Mouse (Mus musculus) midbrain, embryonic 14.5 days (tissue): ENCODE measurements around the gene Tcam1. TPM values are rescaled to one million over a fixed set of nuclear protein-coding genes. Genes with fewer than 3 reads are reported as not detected.

ENCODE experiments used
- ATAC-seq: fragments of 200-750 bp; cut with Nextera tagmentation; 2 replicates; pipeline ENCODE4 v1.8.0; 2017; ENCODE audit warnings: moderate number of reproducible peaks, moderate library complexity; ENCODE audit not compliant: low FRiP score, low TSS enrichment
- DNase-seq: peaks from one replicate; pipeline ENCODE4 v3.0.0-alpha.2; 2015
- H3K27ac ChIP-seq: fragments of 300-500 bp; sonication (generic); replicated peaks from 2 replicates; pipeline ENCODE4 v1.5.1; 2014; ENCODE audit warnings: mild to moderate bottlenecking, low read depth, low read length, moderate library complexity
- H3K27me3 ChIP-seq: fragments of 300-500 bp; sonication (generic); 2 replicates; pipeline ENCODE4 v1.6.1; 2014; ENCODE audit warnings: low read length, control low read depth, mixed read lengths; ENCODE audit not compliant: control insufficient read depth, insufficient read depth
- H3K36me3 ChIP-seq: fragments of 300-500 bp; sonication (generic); 2 replicates; pipeline ENCODE4 v1.6.1; 2014; ENCODE audit warnings: low read length, control low read depth; ENCODE audit not compliant: control insufficient read depth, insufficient read depth
- H3K4me1 ChIP-seq: fragments of 300-500 bp; sonication (generic); 2 replicates; pipeline ENCODE4 v1.6.1; 2014; ENCODE audit warnings: mild to moderate bottlenecking, antibody characterized with exemption, low read length, control low read depth; ENCODE audit not compliant: control insufficient read depth, insufficient read depth
- H3K4me2 ChIP-seq: fragments of 300-500 bp; sonication (generic); 2 replicates; pipeline ENCODE4 v1.6.1; 2014; ENCODE audit warnings: mild to moderate bottlenecking, low read length, moderate library complexity
- H3K4me3 ChIP-seq: fragments of 300-500 bp; sonication (generic); replicated peaks from 2 replicates; pipeline ENCODE4 v1.5.1; 2014; ENCODE audit warnings: low read depth, low read length
- H3K9ac ChIP-seq: fragments of 300-500 bp; sonication (generic); replicated peaks from 2 replicates; pipeline ENCODE4 v1.6.1; 2014; ENCODE audit warnings: mild to moderate bottlenecking, low read length, moderate library complexity
- H3K9me3 ChIP-seq: fragments of 300-500 bp; sonication (generic); 2 replicates; pipeline ENCODE4 v1.6.1; 2016; ENCODE audit warnings: low read length, control low read depth, mixed read lengths; ENCODE audit not compliant: control insufficient read depth
- WGBS: fragments of 180-500 bp; shearing (Covaris S2); extraction: QIAGEN DNeasy Blood & Tissue Kit; methylation state at CpG from one replicate; pipeline ENCODE4 v1.1.7; 2014; 5-methylcytosine and 5-hydroxymethylcytosine counted together
- polyA plus RNA-seq: library from polyadenylated mRNA; unstranded; fragments of >200 nt; fragmentation: Nextera tagmentation; extraction: Ambion mirVana; gene quantifications from 2 replicates; pipeline ENCODE4 v1.2.1, GENCODE M21; 2014

The Tcam1 gene
- polyA plus RNA-seq, 1 experiment from 2014 or later = 0.12 TPM

DNA sequence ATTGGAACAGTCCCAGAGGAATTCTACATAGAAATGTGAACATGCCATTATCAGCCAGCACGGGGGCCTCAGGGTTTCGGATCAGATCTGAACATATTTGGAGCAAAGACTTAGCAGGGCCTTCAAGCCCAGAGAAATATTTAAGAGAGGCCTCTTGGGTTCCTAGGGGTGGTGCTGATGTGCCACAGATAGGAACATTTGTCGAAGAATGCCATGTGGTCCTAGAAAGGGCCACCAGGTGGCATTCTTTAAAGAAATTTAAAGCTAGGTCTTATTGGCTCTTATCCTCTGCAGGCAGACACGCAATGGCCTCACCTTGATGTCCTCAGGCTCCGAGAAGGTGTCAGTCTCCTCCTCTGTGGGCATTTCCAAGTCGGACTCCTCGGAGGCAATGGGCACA, 53.2 kb downstream of the Tcam1 start:
- WGBS = 72% methylated on average over 7 of the region's 7 CpGs
- Histone ChIP-seq H3K36me3 (no peaks in the 10 kb centered on the region), H3K9ac (no peak overlapping the region), H3K4me3 (no peak overlapping the region), H3K9me3 (no peaks in the 10 kb centered on the region), H3K4me1 (no peaks in the 10 kb centered on the region), H3K27ac (no peak overlapping the region), H3K27me3 (no peaks in the 10 kb centered on the region), H3K4me2 (no peak overlapping the region)
- DNase-seq = peak; percentile 47
- ATAC-seq = no peak

DNA sequence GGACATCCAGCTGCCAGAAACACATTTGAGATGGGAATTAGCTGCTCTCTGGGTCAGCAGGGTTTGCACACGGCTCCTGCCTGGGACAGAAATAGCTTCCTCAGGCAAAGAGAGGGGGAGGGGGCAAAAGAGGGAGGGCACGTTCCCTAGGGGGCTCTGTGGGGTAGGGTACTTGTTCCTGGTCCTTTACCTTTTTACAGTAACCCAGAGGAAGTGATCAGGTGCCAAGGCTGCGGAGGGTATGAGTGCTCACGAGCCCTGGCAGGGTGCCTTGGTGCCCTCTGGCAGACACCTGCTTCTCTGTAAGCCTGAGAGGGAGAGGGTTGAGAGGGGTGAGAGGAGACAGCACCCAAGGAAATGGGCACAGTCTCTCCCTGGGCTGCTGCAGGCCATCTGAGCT, 56.0 kb downstream of the Tcam1 start:
- Histone ChIP-seq H3K4me3 (no peak overlapping the region), H3K9me3 (no peaks in the 10 kb centered on the region), H3K9ac (no peak overlapping the region), H3K27me3 (no peaks in the 10 kb centered on the region), H3K27ac (no peak overlapping the region), H3K4me1 (no peaks in the 10 kb centered on the region), H3K4me2 (no peak overlapping the region), H3K36me3 (no peaks in the 10 kb centered on the region)
- DNase-seq = no peak
- 66% methylated on average over 4 of the region's 4 CpGs for WGBS
- ATAC-seq = no peak

DNA sequence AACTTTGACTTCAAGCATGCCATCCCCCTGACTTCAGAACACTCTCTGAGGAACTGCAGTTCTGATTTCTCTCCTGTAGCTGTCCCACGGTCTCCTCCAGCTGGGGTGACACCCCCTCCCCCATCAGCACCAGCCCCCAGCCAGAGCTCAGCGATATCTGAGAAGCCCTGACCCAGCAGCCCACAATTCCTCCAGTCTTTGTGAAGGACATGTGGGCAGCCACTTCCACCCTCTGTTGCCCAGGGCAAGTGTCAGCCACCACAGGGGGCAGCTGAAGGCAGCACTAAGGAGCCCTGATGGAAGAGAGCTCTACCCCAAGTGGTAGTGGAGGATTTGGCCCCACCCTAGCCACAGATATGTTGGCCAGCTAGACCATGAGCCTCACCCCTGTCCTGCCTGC, 57.6 kb downstream of the Tcam1 start:
- ATAC-seq (no peak), DNase-seq (no peak)
- Histone ChIP-seq H3K4me2 (no peak overlapping the region), H3K36me3 (no peaks in the 10 kb centered on the region), H3K4me1 (0 out of 2 replicates have a peak, but pooled peaks cover 3% of the 10 kb centered on the region), H3K27me3 (no peaks in the 10 kb centered on the region), H3K9ac (no peak overlapping the region), H3K9me3 (no peaks in the 10 kb centered on the region), H3K27ac (no peak overlapping the region), H3K4me3 (no peak overlapping the region)
- WGBS = 12% methylated on average over 2 of the region's 2 CpGs

DNA sequence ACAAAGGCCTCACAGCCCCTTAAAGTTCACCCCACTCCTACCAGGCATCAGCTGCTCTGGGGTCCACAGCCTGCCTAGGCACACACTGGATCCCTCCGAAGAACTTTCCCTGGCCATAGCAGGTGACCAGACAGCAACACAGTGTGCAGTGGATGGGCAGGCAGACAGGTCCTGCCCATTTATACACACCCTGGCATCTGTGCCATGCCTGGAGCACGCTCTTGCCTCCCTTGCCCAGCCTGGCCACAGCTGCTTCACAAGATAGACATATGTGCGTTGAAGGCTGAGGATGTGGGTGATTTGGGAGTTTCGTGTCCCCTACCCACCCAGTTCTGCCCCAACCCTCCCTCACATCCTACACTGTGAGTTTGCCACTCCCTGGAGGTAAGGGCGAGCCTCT, 61.6 kb downstream of the Tcam1 start:
- 69% methylated on average over 5 of the region's 5 CpGs for WGBS
- Histone ChIP-seq H3K4me1 (0 out of 2 replicates have a peak, but pooled peaks cover 3% of the 10 kb centered on the region), H3K4me2 (no peak overlapping the region), H3K36me3 (no peaks in the 10 kb centered on the region), H3K27me3 (no peaks in the 10 kb centered on the region), H3K9ac (no peak overlapping the region), H3K4me3 (no peak overlapping the region), H3K27ac (no peak overlapping the region), H3K9me3 (no peaks in the 10 kb centered on the region)
- ATAC-seq = no peak
- DNase-seq = no peak

Other genes with a start within 250 kb of the Tcam1 start
- gene Dcaf7, start 239.8 kb upstream of the Tcam1 start, polyA plus RNA-seq = 103 and 153 TPM in 2 replicates
- gene Taco1, start 210.6 kb upstream of the Tcam1 start, polyA plus RNA-seq = 5.6 and 6.1 TPM in 2 replicates
- gene Map3k3, start 192.1 kb upstream of the Tcam1 start, polyA plus RNA-seq = 12.4 and 15.2 TPM in 2 replicates
- gene Gm10840, start 115.8 kb upstream of the Tcam1 start, polyA plus RNA-seq = not detected in 2 replicates
- gene Limd2, start 115.8 kb upstream of the Tcam1 start, polyA plus RNA-seq = 161 and 171 TPM in 2 replicates
- 30.0 and 30.5 TPM in 2 replicates for gene Strada, start 74.5 kb upstream of the Tcam1 start, polyA plus RNA-seq
- 48.7 and 87.5 TPM in 2 replicates for gene Ccdc47, start 60.3 kb upstream of the Tcam1 start, polyA plus RNA-seq
- 56.3 and 88.3 TPM in 2 replicates for gene Ddx42, start 59.7 kb upstream of the Tcam1 start, polyA plus RNA-seq
- gene Ftsj3, start 20.6 kb upstream of the Tcam1 start, polyA plus RNA-seq = 22.0 and 30.2 TPM in 2 replicates
- 265 and 286 TPM in 2 replicates for gene Psmc5, start 20.5 kb upstream of the Tcam1 start, polyA plus RNA-seq
- gene Smarcd2, start 3.7 kb upstream of the Tcam1 start, polyA plus RNA-seq = 10.0 and 14.0 TPM in 2 replicates
- gene Gh, start 25.2 kb downstream of the Tcam1 start, polyA plus RNA-seq = not detected in 2 replicates
- 0.43 and 0.59 TPM in 2 replicates for gene Cd79b, start 38.1 kb downstream of the Tcam1 start, polyA plus RNA-seq
- gene Scn4a, start 76.6 kb downstream of the Tcam1 start, polyA plus RNA-seq = not detected in 2 replicates
- not detected in 2 replicates for gene Prr29, start 88.8 kb downstream of the Tcam1 start, polyA plus RNA-seq
- 8.1 and 12.4 TPM in 2 replicates for gene Icam2, start 111.4 kb downstream of the Tcam1 start, polyA plus RNA-seq
- 5.5 and 6.6 TPM in 2 replicates for gene Ern1, start 211.2 kb downstream of the Tcam1 start, polyA plus RNA-seq